Mouse (Mus musculus) gastrocnemius, postnatal 36 days (tissue): ENCODE measurements around the gene Nyap1. TPM values are rescaled to one million over a fixed set of nuclear protein-coding genes. Genes with fewer than 3 reads are reported as not detected.

Experiments used
- DNase-seq, 2 experiments: peaks; one replicate each; pipeline ENCODE4 v3.0.0; 2022
- intact Hi-C: fragments of 180-260 bp; cut with DNase I; formaldehyde crosslinking; loops from one replicate; pipeline ENCODE4 v1.15.1; 2025
- total RNA-seq, 2 experiments: library from RNA; stranded (reverse); gene quantifications; 2 replicates each; pipeline ENCODE4 v1.2.3; 2021

The Nyap1 gene
- total RNA-seq, 2 experiments from 2014 or later: 0.20 to 0.28 TPM

DNA sequence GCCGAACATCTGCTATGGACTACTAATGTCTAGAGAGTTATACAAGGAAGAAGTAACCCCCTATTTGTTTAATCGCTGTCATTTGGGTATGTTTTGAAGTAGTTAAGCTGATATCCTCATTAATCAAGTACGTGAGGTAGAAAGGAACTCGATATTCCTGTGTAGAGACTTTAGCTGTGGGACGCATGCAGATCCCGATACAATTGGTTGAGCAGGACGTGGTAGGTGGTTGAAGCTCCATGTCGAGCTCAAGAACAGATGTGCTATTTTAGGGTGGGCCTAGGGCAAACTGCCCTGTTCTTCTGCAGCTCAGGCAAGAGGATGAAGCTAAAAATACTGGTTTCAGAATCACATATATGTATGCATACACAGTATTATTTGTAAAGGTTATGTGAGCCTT, 25.7 kb downstream of the Nyap1 start:
- no peak for DNase-seq
- intact Hi-C loops: no loop called here

DNA sequence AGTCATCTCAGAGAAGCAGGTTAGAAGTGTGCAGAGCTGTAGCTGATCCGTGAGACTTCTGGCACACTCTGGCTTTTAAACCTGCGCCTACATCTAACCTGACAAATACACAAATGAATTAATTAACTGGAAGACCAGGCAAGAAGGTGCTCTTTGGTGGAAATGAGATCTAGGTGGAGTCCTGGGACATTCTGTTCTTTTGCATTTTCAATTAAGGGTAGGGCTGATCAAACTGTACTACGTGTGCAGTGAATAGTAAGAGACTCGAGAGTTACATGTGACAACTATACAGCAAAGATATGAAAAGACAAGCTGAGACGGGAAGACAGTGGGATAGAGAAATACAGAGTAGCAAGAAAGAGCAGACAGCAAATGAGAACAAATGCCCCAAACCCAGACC, 28.0 kb downstream of the Nyap1 start:
- no peak for DNase-seq
- intact Hi-C loops: no loop called here

DNA sequence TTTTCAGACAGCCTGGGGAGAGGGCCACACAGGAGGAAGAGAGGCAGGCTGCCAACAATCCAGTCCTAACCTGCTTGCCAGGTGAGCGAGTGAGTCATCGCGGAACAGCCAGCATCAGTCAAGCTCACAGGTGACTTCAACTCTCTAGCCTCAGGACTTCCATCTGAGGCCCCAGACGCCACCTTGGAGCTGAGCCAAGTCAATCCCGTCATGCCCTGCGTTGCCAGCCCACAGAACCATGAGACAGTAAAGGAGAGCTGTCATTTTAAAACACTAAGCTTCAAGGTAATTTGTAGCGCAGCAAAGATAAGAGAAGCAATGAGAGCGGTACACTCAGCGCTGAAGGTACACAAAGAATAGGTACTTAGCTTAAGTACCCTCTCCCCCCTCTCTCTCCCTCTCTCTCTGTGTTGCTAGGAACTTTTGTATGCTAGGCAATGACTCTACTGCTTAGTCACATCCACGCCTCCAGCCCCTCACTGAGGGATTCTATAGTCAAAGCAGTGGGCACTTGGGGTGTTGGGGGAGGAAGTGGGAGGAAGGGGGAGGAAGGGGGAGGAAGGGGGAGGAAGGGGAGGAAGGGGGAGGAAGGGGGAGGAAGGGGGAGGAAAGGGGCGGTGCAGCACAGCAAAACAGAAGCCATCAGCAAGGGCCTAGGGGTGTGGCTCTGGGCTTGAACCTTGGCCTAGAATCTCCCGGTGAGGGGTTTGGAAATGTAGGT, 34.3 kb downstream of the Nyap1 start:
- no peak for DNase-seq
- intact Hi-C loops: no loop called here

DNA sequence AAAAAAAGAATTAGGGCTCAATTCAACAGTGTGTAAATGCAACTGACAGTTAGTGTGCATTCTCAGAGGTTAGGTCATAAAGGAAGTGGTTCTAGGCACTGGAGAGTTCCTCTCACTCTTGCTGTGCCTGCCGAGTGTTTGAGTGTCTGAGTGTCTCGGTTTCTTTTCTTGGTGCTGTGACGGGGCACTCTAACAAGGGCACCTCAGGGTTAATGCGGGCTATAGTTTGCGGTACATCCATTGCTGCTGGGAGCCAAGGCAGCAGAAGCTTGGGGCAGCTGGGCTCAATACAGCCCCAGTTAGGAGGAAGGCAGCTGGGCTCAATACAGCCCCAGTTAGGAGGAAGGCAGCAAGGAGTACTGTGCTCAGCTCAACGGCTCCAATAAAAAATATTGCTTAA, 36.2 kb downstream of the Nyap1 start:
- intact Hi-C loops: no loop called here
- DNase-seq: no peak

DNA sequence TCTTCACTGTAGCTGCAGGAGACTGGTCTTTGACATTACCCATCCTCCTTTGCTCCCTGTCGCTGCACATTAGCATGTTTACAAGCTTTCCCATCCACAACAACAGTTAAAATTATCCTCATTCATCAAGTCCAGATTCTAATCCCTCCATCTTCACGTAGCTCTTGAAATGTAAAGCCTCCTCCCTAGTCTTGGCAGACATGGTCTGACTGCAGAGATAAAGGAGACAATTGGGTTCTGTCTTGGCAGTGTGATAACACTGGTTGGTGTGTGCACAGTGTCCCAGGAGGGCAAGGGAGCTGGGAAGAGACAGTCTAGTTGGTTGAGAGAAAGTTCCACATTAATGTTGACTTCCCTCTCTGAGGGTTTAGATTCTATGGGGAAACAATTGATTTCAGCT, 41.6 kb downstream of the Nyap1 start:
- DNase-seq: no peak
- intact Hi-C loops: no loop called here

DNA sequence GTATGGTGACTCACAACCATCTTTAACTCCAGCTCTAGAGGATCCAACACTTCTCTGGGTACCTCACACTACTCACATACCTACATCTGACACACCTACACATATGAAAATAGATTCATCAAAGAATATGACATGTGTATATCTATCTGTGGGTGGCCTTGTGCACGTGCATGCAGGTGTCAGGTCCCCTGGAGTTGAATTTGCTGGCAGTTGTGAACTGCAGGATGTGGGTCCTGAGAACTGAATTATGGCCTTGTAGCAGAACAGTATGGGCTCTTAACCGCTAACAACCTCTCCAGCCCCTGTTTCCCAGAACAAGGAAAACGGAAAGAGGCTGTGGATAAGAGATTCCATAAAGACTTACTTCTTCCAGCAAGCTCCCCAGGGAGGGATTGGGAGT, 42.3 kb downstream of the Nyap1 start:
- intact Hi-C loops: no loop called here
- no peak for DNase-seq

DNA sequence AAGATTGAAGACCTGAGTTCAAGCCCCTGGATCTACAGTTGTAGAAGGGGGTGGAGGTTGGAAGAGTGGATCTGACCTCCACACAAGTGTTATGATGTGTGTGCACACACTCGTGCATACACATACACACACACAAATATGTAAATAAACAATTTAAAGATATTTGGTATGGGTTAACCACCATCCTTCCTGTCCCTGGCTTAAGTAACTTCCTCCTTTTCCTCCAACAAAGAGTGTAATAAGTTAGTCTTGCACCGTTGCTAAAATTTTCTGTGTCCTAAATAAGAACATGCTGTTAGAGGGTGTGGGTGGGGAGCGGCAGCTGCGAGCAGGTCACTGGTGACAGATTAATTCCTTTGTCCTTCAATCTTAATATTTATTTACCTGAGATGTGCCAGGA, 45.5 kb downstream of the Nyap1 start:
- intact Hi-C loops: no loop called here
- no peak for DNase-seq

DNA sequence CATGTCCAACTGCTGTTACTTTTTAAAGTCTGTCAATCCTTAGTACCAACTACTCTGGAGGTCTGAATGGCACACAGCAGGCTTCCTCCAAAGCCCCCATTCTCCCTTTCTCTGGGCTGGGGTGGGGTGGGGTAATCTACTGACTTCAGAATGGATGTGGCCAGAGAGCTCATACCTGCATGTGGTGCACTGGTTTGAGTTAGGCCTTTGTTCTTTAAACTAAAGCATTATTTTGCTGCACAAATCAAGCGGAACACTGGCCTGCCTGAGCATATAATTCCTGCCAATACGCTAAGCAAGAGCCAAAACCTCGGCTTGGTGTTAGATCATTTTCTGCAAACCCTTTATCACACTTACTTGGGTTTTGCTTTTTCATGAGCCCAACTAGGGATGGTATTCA, 46.6 kb downstream of the Nyap1 start:
- intact Hi-C loops: no loop called here
- DNase-seq: no peak

DNA sequence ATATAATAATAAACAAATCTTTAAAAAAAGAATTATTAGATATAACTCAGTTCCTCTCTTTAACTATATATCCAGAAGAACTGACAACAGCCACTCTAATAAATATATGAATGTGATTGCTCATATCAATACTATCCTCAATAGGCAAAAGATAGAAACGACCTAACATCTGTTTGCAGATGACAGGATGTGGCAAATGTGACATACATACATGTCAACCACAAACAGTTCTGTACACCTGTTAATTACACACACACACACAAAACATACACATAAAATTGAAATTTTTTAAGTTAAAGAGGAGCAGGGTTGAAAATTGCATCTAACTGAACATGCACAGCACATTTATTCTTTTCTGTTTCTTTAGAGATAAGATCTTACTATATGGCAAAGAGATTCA, 49.5 kb downstream of the Nyap1 start:
- intact Hi-C loops: no loop called here
- no peak for DNase-seq

DNA sequence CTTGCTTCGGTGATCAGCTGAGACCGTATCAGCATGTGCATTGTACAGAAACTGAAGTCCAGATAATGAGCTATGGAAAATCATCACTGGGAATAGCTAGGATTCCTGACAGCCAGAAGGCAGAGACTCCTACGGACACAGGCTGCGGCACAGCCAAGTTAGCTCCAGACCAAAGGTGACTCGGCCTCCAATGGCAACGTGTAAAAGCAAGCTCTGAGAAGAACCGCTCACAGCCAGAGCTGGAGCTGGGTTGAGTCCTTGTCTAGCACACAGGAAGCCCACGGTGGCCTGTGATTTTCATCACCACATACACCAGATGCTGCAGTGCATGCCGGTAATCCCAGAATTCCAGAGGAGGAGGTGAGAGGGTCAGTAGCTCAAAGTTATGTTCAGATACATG, 50.9 kb downstream of the Nyap1 start:
- intact Hi-C loops: no loop called here
- DNase-seq: no peak

DNA sequence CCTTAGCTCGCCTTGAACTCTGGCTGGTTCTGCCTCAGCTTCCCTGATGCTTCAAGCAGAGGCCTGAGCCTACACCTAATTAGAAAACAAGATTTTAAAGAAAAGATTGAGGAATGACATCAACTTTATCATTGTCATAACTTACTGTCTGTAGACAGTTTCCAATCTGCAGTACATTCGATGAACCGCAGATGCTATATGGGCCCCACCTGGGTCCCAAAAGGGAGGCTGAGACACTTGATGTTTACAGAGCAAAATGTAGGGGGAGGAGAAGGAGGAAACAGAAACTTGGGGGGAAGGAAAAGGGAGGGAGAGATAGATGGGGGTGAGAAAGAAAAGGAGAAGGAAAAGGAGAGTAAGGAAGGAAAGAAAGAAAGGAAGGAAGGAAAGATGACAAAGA, 51.4 kb downstream of the Nyap1 start:
- no peak for DNase-seq
- intact Hi-C loops: no loop called here

DNA sequence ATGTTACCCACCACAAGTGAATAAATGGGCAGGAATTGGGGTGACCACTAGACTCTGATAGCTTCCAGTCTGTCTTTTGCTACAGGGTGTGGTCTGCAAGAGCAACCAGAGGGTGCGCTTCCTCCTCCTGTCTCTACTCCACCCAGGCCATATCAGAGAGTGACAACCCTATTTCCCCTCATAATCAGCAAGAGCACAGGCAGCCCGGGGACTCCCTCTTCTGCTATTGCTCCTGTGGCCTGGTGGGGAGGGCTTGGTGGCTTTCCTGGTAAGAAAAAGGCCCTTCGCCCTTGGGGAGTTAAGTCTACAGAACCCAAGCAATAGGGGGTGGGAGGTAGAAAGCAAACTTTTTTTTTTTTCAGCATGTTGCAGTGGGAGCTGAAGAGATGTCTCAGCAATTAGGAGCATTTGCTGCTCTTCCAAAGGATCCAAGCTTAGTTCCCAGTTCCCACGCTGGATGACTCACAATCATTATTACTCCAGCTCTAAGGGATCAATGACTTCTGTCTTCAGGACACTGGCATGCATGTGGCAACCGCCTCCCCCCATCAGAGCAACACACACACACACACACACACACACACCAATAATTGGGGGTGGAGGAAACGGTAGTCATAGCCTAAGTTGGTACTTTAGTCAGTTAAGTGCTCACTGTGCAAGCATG, 55.1 kb downstream of the Nyap1 start:
- intact Hi-C loops: no loop called here

DNA sequence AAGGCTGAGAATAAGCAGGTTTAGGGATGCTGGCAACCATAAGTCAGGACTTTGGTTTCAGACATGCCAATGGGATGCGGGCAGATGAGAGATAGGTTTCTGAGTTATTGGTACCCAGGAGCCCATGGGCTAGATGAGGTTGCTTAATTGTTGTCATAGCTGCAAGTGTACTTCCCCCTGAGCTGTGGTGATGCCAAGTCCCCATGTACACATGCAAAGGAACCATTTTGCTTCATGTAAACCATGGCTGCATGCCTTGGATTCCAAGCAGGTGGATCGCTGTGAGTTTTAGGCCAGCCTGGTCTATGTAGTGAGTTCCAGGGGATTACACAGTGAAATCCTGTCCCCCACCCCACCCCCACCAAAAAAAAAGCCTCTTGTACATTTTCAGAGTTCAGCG, 55.8 kb downstream of the Nyap1 start:
- no peak for DNase-seq
- intact Hi-C loops: no loop called here

More for the DNA sequence above, 55.1 kb downstream of the Nyap1 start:
- DNase-seq: no peak

DNA sequence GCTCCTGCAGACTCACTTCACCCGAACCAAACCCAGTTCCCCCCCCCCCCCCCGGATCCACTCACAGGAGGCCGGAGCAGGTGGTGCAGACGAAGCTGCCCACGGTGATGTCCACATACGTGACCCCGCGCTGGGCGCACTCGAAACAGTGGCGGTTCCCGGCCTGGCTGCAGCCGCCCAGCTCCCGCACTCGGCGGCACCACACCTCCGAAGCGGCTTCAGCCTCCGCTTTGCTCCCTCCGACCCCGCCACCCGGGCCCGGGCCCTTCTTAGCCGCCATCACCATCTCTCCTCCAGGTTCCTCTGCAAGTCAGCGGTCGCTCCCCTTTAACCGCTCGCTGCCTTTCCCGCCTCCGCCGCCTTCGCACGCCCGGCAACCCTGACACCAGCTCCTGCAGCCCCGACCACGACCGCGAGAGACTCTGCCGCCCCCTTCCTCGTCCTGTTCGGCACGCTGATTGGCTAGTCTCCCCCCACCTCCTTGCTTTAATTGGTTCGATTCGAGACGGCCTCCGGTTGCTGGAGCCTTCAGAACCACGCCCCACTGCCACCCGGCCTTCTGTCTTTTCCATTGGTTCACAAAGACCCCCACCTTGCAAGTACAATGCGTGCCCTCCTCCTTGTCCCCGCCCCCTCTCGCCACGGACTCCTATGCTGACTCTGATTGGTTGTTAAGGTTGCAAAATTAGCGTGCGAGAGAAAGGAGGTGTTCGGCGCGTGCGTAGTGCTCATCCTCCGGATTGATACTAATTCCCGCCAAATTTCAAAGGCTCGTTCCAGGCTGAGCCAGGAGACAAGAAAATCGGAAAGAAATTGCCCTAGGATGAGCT, 56.9 kb downstream of the Nyap1 start, which contains the start of gene Agfg2:
TSS of gene Agfg2 (minus strand) at position 433 of the 830 bp plus-strand sequence.
- DNase-seq: peak; percentile 90 to 96
- intact Hi-C loops: no loop called here

DNA sequence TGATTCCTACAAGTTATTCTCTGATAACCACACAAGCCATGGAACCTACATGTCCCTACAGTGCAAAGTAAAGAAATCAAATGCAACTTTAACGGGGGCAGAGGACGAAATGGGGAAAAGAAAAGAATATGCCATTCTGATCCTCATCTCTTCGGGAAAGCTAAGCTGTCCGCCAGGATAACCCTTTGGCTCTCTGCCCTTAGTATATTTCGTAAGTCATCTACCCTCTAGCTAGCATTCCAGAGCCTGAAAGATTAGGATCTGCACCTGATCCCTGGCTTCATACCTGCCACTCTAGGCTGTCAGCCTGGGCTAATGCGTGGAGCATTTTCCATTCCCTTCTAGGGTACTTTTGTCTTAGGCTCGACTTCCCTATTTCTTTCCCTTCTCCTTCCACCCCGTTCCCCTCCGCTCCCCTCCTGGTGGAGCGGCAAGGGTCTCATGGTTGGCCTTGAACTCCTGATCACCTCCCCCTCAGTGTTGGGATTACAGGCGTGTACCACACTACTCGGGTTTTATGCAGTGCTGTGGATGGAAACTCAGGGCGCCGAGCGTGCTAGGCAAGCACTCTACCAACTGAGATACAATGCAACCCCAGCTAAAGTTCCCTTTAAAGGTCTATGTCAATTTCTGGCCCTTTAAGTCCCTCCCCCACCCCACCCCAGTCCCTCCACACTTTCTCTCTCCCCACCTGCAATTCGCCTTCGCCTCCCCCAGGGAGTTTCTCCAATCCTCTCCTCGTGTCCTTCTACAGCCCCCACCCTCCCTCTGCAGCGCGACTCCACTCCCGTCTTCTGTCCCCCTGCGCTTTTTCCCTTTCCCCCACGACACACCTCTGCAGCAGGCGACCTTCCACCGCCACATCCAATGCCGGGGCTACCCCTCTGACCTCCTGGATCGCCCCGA, 57.8 kb downstream of the Nyap1 start:
- DNase-seq: no peak
- intact Hi-C loops: no loop called here

DNA sequence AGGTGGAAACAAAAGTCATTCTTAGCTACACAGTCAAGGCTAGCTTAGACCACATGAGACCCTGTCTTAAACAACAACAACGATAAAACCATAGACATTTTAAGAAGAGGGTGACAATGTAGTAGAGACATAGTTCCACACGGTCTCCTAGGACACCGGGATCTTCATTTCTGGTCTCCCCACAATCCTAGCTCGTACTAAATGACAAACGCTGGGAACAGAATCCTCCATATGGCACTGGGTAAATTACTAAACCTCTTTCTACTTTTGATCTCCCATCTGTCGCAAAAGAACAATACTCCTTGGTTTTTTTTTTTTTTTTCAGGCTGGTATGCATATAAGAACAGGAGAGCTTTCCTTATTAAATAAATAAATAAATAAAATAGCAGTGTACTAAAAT, 58.9 kb downstream of the Nyap1 start:
- intact Hi-C loops: no loop called here
- no peak for DNase-seq
